Mouse (Mus musculus) megakaryocyte-erythroid progenitor cell, adult 5-6 weeks (primary cell): ENCODE results near the gene Dchs1. TPM values are rescaled to one million over a fixed set of nuclear protein-coding genes. Genes with fewer than 3 reads are reported as not detected.
"Not testable (repeated sequence)": the region's sequence is repeated elsewhere in the genome, so short reads cannot be mapped to it uniquely, and the experiment has no call there.

Source experiments
- ATAC-seq: replicated peaks from 2 replicates; pipeline ENCODE4 v1.8.0; 2016; ENCODE audit warnings: mild to moderate bottlenecking, inconsistent platforms; ENCODE audit not compliant: severe bottlenecking, poor library complexity, low FRiP score, low TSS enrichment
- total RNA-seq, 2 experiments: library from RNA; stranded (forward) in 1 of 2; stranded (reverse) in 1 of 2; fragments of 200-1000, 215-1000 nt in 1 of 2; fragments of >200 nt in 1 of 2; fragmentation: Nextera tagmentation in 1 of 2; gene quantifications; 2 replicates each; pipeline ENCODE4 v1.2.3; 2014 to 2017

Dchs1 gene
- total RNA-seq, 2 experiments from 2014 or later = not detected

DNA sequence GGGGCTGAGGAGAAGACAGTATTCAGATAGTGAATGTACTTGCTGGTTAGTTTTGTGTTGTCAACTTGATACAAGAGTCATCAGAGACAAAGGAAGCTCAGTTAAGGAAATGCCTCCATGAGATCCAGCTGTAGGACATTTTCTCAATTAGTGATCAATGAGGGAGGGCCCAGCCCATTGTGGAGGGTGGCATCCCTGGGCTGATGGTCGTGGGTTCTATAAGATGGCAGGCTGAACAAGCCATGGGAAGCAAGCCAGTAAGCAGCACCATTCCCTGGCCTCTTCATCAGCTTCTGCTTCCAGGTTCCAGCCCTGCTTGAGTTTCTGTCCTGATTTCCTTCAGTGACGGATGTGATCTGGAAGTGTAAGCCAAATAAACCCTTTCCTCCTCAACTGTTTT, 39.7 kb downstream of the Dchs1 start:
- ATAC-seq = no peak

DNA sequence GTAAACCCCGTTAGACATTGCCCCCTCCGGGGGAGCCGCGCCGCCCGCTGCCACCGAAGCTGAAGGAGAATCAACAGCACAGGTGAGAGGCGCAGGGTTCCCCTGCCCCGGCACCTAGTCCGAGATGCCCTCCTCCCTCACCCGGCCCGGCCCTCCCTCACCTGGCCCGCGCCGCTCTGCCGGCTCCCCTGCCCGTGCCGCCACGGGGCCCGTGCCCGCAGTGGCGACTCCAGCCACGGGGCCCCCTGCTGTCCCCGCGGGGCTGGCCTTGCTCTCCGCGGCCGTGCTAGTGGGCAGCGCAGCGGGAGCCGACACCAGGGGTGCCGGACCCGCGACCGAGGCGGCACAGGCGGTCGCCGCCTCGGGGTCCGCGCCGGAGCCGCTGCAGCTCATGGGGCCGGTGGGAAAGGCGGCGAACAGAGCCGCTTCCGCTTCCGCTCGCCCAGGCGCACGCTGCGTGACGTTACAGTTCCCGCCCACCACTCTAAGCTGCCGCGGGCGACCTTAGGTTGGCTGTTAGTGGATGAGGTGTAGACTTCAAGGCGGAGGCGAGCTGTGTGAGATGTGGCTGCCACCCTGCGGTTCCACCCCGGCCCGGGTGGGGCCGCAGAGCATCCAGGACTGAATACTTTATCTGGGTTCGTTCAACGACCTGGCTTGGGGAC, 43.4 kb downstream of the Dchs1 start, which contains the start of gene Taf10:
TSS of gene Taf10 (minus strand) at position 436 of the 665 bp plus-strand sequence.
- peak; percentile 99 for ATAC-seq

DNA sequence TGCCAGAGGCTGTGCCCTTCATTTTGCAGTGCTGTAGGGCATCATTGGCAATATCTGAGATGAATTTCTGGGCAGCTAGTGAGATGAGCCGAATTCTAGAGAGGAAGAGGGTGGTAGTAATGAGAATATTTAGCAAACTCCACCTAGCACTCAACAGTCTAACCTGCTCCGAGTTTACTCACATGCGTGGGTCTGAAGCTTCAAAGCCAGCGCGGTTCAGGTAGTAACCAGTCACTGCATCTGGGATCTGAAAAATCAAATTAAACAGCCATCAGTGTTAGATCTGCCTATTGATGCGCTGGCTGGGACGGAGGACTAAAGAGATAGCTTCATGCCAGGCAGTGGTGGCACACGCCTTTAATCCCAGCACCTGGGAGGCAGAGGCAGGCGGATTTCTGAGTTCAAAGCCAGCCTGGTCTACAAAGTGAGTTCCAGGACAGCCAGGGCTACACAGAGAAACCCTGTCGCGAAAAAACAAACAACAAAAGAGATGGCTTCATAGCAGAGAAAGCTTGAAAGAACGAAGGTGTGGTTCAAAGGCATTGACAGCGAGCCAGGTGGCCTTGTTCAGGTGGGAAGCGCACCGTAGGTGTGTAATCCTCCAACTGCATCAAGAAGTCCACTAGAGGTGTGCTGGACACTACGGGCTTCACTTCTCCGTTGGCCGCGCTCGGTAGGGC, 44.1 kb downstream of the Dchs1 start:
- ATAC-seq = not testable (repeated sequence)

DNA sequence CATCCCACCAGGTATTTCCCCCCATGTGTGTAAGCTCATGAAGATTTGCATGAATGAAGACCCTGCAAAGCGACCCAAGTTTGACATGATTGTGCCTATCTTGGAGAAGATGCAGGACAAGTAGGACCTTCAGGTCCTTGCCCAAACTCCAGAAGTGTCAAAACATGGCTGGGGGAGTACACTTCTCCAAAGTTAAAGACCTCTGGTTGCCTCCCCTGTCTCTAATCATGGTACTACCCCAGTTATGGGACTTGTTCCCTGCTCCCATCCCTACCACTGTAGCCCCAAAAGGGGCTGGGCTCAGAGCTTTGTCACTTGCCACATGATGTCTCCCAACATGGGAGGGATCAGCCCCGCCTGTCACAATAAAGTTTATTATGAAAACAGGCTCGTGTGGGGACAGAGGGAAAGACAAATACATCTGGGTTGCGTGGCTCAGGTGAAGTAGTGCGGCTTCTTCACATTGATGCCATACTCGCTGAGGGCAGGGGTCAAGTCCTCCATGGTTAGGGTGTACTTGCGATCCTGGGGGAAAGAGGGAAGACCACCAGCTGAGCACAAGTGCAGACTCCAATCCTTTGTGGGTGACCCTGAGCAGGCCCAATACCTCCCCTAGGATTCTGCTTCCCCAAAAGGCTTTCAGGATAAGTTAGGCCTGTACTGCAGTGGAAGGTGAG, 44.8 kb downstream of the Dchs1 start:
- not testable (repeated sequence) for ATAC-seq

DNA sequence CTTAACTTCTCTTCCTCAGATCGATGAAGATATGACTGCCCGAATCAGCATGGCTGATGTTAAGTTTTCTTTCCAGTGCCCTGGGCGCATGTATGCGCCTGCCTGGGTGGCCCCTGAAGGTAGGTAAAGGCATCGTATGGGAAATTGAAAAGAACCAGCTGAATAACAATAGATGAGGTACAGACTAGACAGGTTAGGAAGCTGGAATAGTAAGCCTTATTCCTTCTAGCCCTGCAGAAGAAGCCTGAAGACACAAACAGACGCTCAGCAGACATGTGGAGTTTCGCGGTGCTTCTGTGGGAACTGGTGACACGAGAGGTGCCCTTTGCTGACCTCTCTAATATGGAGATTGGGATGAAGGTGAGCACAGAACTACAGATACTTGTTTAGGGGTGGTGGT, 45.5 kb downstream of the Dchs1 start:
- no peak for ATAC-seq

- no peak for ATAC-seq
Observed at GRCm38 (mm10) chr7:105740851-105741250, 46.6 kb downstream of the Dchs1 start.

DNA sequence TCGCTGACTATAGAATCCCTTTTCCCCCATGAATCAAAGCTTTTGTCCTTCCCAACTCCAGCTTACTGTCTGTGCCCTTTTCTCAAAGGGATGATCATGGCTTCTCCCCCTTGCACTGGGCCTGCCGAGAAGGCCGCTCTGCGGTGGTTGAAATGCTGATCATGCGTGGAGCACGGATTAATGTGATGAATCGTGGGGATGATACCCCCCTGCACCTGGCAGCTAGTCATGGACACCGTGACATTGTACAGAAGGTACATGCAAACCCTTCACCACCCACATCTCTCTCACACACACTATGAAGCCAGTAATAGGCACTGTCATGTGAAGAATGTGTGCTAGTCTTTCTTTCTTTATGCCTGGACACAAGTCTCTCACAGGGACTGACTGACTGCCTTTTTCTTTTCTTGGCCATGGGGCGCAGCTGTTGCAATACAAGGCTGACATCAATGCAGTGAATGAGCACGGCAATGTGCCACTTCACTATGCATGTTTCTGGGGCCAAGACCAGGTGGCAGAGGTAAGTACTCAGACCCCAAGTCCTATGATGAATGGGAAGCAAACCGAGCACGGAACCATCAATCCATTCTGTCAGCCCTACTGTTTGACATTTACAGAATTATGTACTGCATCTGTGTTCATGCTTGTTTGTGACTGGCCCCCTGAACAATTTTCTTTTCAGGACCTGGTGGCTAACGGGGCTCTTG, 47.2 kb downstream of the Dchs1 start:
- ATAC-seq = no peak

DNA sequence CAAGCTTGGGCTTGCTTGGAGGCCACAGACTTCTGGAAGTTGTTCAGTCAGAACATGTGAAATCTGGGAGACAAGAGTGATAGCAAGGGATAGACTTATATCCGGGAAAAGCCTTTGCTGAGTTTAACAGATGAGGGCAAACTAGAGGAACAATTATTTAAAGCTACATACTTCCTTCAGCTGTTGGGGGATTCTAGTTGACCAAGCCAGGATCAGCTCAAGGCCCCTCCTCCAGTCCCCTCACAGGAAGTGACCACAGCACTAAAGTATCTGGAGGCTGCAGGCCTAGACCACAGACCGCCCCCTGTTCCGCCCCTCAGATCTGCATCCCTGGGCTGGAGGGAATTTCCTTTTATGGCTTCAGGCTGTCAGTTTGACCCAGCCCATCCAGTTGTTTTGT, 48.5 kb downstream of the Dchs1 start:
- ATAC-seq = no peak

DNA sequence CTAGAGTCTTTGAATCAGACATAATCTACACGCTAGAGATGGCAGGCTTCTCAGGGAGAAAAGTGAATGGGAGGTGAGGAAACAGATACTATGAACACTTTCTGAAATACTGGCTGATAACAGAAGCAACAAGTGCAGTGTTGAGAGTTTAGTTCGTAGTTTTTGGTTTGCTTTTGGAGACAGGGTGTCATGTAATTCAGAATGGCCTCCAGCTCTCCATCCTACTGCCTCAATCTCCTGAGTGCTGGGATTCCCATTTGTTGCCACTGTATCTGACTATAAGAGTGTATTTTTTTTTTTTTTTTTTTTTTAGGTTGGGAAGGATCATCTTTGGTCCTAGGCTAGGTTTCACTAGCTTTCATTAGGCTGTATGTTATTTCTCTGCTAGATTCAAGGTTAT, 49.2 kb downstream of the Dchs1 start:
- ATAC-seq = no peak

GRCm38 (mm10) chr7:105737648-105738047, 49.8 kb downstream of the Dchs1 start:
- ATAC-seq = no peak

GRCm38 (mm10) chr7:105736911-105737521, 50.4 kb downstream of the Dchs1 start, which contains the start of gene Rrp8:
Gene Rrp8 (minus strand): TSS chr7:105737385.
- ATAC-seq = peak; percentile 40

DNA sequence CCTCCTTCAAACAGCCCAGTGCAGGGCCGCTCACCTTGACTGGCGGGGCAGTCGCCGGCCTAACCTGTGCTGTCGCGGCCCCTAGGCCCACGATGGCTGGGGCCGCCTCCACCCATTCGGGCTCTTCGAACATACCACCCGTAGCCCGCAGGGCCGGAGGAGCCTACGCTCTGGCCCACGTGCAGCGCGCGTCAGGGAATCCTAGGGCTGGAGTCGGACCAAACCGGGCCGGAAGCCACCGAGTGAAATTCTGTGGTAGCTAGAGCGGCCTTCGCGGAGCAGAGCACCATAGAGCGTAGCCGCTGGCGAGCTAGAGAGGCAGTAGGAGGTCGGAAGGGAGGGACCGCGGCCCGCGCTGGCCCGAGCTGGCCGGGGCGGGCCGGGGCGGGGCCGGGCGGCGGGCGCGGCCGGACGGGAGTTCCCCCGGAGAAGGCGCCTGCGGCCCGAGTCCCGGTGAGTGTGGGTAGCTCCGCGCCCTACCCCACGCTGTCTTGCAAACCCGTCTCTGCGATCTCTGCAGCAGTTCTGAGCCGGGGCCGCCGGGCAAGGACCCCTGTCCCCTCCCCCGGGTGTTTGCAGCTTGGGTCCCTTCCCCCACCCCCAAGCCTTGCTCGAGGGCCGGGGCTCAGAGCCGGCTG, 51.1 kb downstream of the Dchs1 start, which contains the start of gene Ilk:
TSS of gene Ilk (plus strand) at position 329 of the 638 bp plus-strand sequence.
- peak; percentile 79 for ATAC-seq

DNA sequence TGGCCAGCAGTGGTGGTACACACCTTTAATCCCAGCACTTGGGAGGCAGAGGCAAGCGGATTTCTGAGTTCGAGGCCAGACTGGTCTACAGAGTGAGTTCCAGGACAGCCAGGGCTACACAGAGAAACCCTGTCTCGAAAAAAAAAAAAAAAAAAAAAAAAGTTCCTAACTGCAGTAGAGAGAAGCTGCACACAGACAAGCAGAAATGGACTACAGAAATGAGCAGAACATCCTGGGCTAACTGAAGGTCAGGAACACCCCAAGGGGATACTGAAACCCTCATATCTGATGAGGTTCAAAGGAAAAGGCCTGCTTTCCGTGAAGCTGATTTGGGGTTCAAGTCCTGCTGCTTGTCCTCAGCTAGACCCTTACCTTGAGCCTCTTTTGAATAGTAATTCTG, 52.0 kb downstream of the Dchs1 start:
- not testable (repeated sequence) for ATAC-seq

DNA sequence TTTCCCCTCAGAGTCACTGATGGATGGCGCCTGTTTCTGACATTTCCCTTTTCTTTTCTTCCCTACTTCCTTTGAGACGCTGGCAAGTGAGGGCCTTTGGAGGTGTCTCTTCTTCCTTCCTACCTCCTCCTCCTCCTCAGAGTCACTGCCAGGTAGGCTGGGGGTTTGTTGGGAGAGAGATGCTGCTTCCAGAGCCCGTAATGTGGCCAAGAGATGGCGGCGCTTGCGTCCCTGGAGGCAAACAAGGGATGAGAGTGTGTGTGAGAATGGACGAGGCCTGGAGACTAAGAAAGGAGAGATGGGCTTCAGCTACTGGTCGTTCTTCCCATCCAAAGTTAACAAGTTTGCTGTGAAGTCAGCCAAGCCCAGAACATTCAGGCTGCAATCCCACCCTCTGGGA, 52.6 kb downstream of the Dchs1 start:
- ATAC-seq = no peak

DNA sequence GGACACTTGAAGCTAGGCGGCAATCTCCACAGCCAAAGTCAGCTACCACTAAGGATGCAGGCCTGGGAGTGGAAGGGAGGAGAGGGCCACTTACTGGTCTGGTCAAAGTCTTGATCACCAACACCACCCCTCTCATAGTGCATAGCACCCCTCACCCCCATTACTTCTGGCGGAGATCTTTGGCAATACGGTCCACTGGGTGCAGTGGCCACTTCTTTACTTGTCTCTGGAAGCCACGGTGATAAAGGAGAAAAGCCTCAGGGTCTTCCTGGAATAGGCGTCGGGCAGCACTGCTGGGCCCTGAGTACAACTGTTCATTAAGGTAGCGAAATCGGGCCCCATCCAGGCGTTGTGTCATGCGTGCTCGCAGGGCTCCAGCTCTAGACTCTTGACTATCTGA, 53.6 kb downstream of the Dchs1 start:
- no peak for ATAC-seq

- ATAC-seq = no peak
Observed at GRCm38 (mm10) chr7:105728701-105729428, 58.6 kb downstream of the Dchs1 start.

DNA sequence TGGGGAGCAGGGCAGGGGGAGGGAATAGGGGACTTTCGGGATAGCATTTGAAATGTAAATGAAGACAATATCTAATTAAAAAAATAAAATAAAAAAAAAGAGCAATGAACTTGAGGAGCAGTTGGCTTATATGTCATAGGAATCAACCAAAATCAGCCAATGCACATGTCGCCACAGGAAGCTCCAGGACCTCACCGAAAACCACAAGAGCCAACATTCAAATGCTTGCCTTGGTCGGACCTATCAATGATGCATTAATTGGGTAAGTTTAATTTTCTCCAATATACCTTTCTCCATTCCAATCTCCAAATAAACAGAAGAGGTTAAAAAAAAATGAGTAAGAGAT, 60.5 kb downstream of the Dchs1 start:
- ATAC-seq = no peak

GRCm38 (mm10) chr7:105726144-105726979, 61.1 kb downstream of the Dchs1 start:
- ATAC-seq = peak; percentile 93
